Mouse (Mus musculus) CH12.LX (cell line): ENCODE measurements around the gene Fxyd1. TPM values are rescaled to one million over a fixed set of nuclear protein-coding genes. Genes with fewer than 3 reads are reported as not detected.

Experiments used
- DNase-seq: peaks from one replicate; pipeline ENCODE4 v3.0.0-alpha.2; 2013; ENCODE audit errors: extremely low read depth
- H3K27ac ChIP-seq: 2 replicates; pipeline ENCODE4 v1.5.1; 2012; ENCODE audit warnings: low read depth, mild to moderate bottlenecking, control low read depth, moderate library complexity; ENCODE audit not compliant: insufficient read depth
- H3K27me3 ChIP-seq: replicated peaks from 2 replicates; pipeline ENCODE3; 2012; ENCODE audit warnings: inconsistent platforms
- H3K36me3 ChIP-seq, 2 experiments: replicated peaks in 1 of 2; 2 replicates each; pipeline versions ENCODE3 to v1.6.1; 2012; ENCODE audit warnings: inconsistent platforms in 1 of 2, low read length in 1 of 2, mild to moderate bottlenecking in 1 of 2, mixed read lengths in 1 of 2, moderate library complexity in 1 of 2; ENCODE audit not compliant: control insufficient read depth in 1 of 2, insufficient read depth in 1 of 2
- H3K4me1 ChIP-seq, 2 experiments: 2 replicates each; pipeline ENCODE4 v1.6.1; 2012; ENCODE audit warnings: inconsistent platforms in 1 of 2, moderate library complexity in 1 of 2; ENCODE audit not compliant: insufficient read depth in 2 of 2, control insufficient read depth in 1 of 2
- H3K4me2 ChIP-seq: 2 replicates; pipeline ENCODE4 v1.6.1; 2012; ENCODE audit warnings: low read depth, mild to moderate bottlenecking, control low read depth; ENCODE audit not compliant: poor library complexity, insufficient read depth, severe bottlenecking
- H3K4me3 ChIP-seq, 3 experiments: fragments of 150-350 bp in 1 of 3; sonication (generic) in 1 of 3; replicated peaks in 1 of 3; 2 replicates each; pipeline versions ENCODE3 to v1.5.1; 2011 to 2012; ENCODE audit warnings: low read depth in 2 of 3, low read length in 2 of 3, mild to moderate bottlenecking in 2 of 3, moderate library complexity in 2 of 3, control low read depth in 1 of 3, improper control_type of control experiment in 1 of 3, inconsistent platforms in 1 of 3, mixed read lengths in 1 of 3; ENCODE audit not compliant: poor library complexity in 1 of 3
- H3K79me2 ChIP-seq: replicated peaks from 2 replicates; pipeline ENCODE4 v1.6.1; 2012; ENCODE audit warnings: mild to moderate bottlenecking, moderate library complexity; ENCODE audit not compliant: control insufficient read depth, poor library complexity, insufficient read depth, severe bottlenecking; ENCODE audit errors: extremely low read depth
- H3K9ac ChIP-seq: 2 replicates; pipeline ENCODE4 v1.6.1; 2012; ENCODE audit warnings: low read depth, mild to moderate bottlenecking, control low read depth, moderate library complexity; ENCODE audit not compliant: insufficient read depth
- H3K9me3 ChIP-seq: replicated peaks from 2 replicates; pipeline ENCODE3; 2012; ENCODE audit warnings: low read length, inconsistent platforms, mixed read lengths
- CHD2 ChIP-seq: IDR thresholded peaks from 2 replicates; pipeline ENCODE4 v1.6.1; 2011; ENCODE audit warnings: low read length, improper control_type of control experiment
- CTCF ChIP-seq, 2 experiments: IDR thresholded peaks in 1 of 2; conservative IDR thresholded peaks in 1 of 2; 2 replicates each; pipeline ENCODE4 v1.5.1; 2011 to 2012; ENCODE audit warnings: low read depth in 2 of 2, low read length in 2 of 2, improper control_type of control experiment in 1 of 2, inconsistent platforms in 1 of 2, mild to moderate bottlenecking in 1 of 2, moderate library complexity in 1 of 2
- E2F4 ChIP-seq: IDR thresholded peaks from 2 replicates; pipeline ENCODE4 v1.6.1; 2011; ENCODE audit warnings: low read depth, low read length, improper control_type of control experiment; ENCODE audit not compliant: insufficient replicate concordance
- JUN ChIP-seq: IDR thresholded peaks from 2 replicates; pipeline ENCODE4 v1.6.1; 2011; ENCODE audit warnings: low read depth, mild to moderate bottlenecking, low read length, improper control_type of control experiment, moderate library complexity; ENCODE audit not compliant: insufficient read depth
- KAT2A ChIP-seq: IDR thresholded peaks from 2 replicates; pipeline ENCODE4 v1.6.1; 2012; ENCODE audit warnings: low read length, improper control_type of control experiment, inconsistent platforms; ENCODE audit not compliant: insufficient replicate concordance
- MAFK ChIP-seq: IDR thresholded peaks from 2 replicates; pipeline ENCODE4 v1.6.1; 2011; ENCODE audit warnings: low read length, improper control_type of control experiment; ENCODE audit not compliant: insufficient replicate concordance
- MAX ChIP-seq: IDR thresholded peaks from 2 replicates; pipeline ENCODE4 v1.6.1; 2011; ENCODE audit warnings: low read length, improper control_type of control experiment
- MYC ChIP-seq: IDR thresholded peaks from 2 replicates; pipeline ENCODE4 v1.6.1; 2011; ENCODE audit warnings: low read depth, mild to moderate bottlenecking, improper control_type of control experiment, low read length
- NELFE ChIP-seq: IDR thresholded peaks from 2 replicates; pipeline ENCODE4 v1.6.1; 2011; ENCODE audit warnings: low read depth, low read length, improper control_type of control experiment
- NRF1 ChIP-seq: IDR thresholded peaks from 2 replicates; pipeline ENCODE4 v1.6.1; 2014; ENCODE audit warnings: low read depth, mild to moderate bottlenecking, inconsistent platforms, low read length, improper control_type of control experiment, moderate library complexity
- POLR2A ChIP-seq: IDR thresholded peaks from 2 replicates; pipeline ENCODE4 v1.6.1; 2011; ENCODE audit warnings: low read depth, mild to moderate bottlenecking, improper control_type of control experiment, low read length
- SIN3A ChIP-seq: IDR thresholded peaks from 2 replicates; pipeline ENCODE4 v1.6.1; 2012; ENCODE audit warnings: low read length, improper control_type of control experiment, inconsistent platforms
- USF1 ChIP-seq: IDR thresholded peaks from 2 replicates; pipeline ENCODE4 v1.6.1; 2014; ENCODE audit warnings: low read depth, mild to moderate bottlenecking, inconsistent platforms, low read length, improper control_type of control experiment
- ZKSCAN1 ChIP-seq: IDR thresholded peaks from 2 replicates; pipeline ENCODE4 v1.6.1; 2012; ENCODE audit warnings: low read depth, inconsistent platforms, low read length, improper control_type of control experiment, borderline replicate concordance
- ZMIZ1 ChIP-seq: IDR thresholded peaks from 2 replicates; pipeline ENCODE4 v1.6.1; 2012; ENCODE audit warnings: low read depth, mild to moderate bottlenecking, inconsistent platforms, low read length, improper control_type of control experiment
- dilution Hi-C: fragments of 300-500 bp; cut with MboI; formaldehyde crosslinking; loops from 2 replicates; pipeline ENCODE4 v1.14.3; 2020; ENCODE audit warnings: low sequenced_read_pairs; ENCODE audit not compliant: extremely low pct_unique_long_range_greater_than_20kb, extremely low pct_ligation_motif_present
- in situ Hi-C: fragments of 300-500 bp; cut with MboI; formaldehyde crosslinking; loops from 3 replicates; pipeline ENCODE4 v1.14.3; 2019; ENCODE audit warnings: low sequenced_read_pairs, low pct_ligation_motif_present, low pct_unique_long_range_greater_than_20kb, mixed read lengths
- polyA plus RNA-seq: library from polyadenylated mRNA; unstranded; fragments of >175 nt; gene quantifications from 2 replicates; pipeline ENCODE4 v1.2.1, GENCODE M21; 2012; ENCODE audit warnings: low read depth; ENCODE audit not compliant: insufficient read length
- total RNA-seq, 2 experiments: library from RNA; depleted of rRNA; stranded (reverse); fragments of 300-350 nt in 1 of 2; fragments of >200 nt in 1 of 2; gene quantifications; 2 replicates each; pipeline ENCODE4 v1.2.3; 2012 to 2014

Fxyd1 gene
- total and polyA plus RNA-seq, 3 experiments, result not detected

GRCm38 (mm10) chr7:31096892-31097564 is 40.0 kb upstream of the Fxyd1 start (continued):
- TF ChIP-seq E2F4 (no peak), USF1 (no peak), NRF1 (no peak)
- TF ChIP-seq, all 38 proteins: peak for 0

- Histone ChIP-seq H3K4me3 (no peak overlapping the region), H3K27me3 (peaks cover 30% of the 10 kb centered on the region), H3K9me3 (peaks cover 6% of the 10 kb centered on the region), H3K27ac (no peak overlapping the region), H3K4me2 (no peak overlapping the region), H3K79me2 (no peaks in the 10 kb centered on the region), H3K36me3 (peaks cover 0 to 17% of the 10 kb centered on the region in 2 experiments)
- in situ Hi-C loops, result loop anchor here (5.0 kb wide), 2 partner anchors 33 to 82 kb away; no protein-coding TSS in a partner anchor
- DNase-seq, result no peak
- dilution Hi-C loops, result no loop called here
- TF ChIP-seq ZMIZ1 (no peak), CTCF (conservative IDR thresholded peaks at IDR 0.05 in 1 of 2, IDR thresholded peaks at IDR 0.05 in 1 of 2; ENCODE audit: low read depth in 2 of 2, low read length in 2 of 2) (peak in 1 of 2 experiments; percentile 51; a peak in 2 of 4 replicates)
- TF ChIP-seq, all 38 proteins: peak for 1
- peaks cover 0 to 5% of the 10 kb centered on the region in 2 experiments; a peak in 2 of 4 replicates for H3K4me1 ChIP-seq
- no peak overlapping the region for H3K9ac ChIP-seq
Measured at GRCm38 (mm10) chr7:31094774-31095501, 37.9 kb upstream of the Fxyd1 start.

- DNase-seq, result no peak
- Histone ChIP-seq H3K4me2 (no peak overlapping the region), H3K9me3 (peaks cover 3% of the 10 kb centered on the region), H3K9ac (no peak overlapping the region), H3K27me3 (peaks cover 23% of the 10 kb centered on the region), H3K4me3 (no peak overlapping the region), H3K4me1 (peaks cover 0 to 9% of the 10 kb centered on the region in 2 experiments; a peak in 1 of 4 replicates), H3K27ac (no peak overlapping the region), H3K36me3 (no peaks in the 10 kb centered on the region), H3K79me2 (no peaks in the 10 kb centered on the region)
- dilution Hi-C loops (no loop called here), in situ Hi-C loops (no loop called here)
- TF ChIP-seq CHD2 (no peak), SIN3A (no peak), KAT2A (no peak), JUN (no peak), MAX (no peak), ZKSCAN1 (no peak), MYC (no peak), NELFE (no peak), MAFK (no peak), POLR2A (no peak), E2F4 (no peak)
Measured at GRCm38 (mm10) chr7:31089721-31090120, 32.7 kb upstream of the Fxyd1 start.
